Mouse (Mus musculus): ENCODE data around the gene Clec10a. TPM values are rescaled to one million over a fixed set of nuclear protein-coding genes. Genes with fewer than 3 reads are reported as not detected.

Gene Clec10a
- polyA plus RNA-seq, 1 experiment, result not detected

DNA sequence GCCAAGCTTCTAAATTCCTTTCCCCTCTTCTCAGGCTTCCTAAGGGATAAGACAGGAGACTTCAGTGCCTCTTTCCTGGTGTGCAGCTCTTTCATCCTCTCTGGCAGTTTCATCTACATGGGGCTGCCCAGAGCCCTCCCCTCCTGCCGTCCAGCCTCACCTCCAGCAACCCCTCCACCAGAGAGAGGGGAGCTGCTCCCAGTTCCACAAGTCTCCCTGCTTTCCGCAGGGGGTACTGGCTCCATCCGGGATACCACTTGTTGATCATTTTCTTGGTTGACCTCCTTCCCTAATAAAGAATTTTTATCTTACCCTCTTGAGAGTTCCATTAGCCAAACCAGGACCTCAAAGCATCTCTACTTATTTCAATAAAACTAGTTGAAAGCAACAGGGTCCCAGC, 60.1 kb downstream of the Clec10a start:
- Histone ChIP-seq H3K9me3 (replicated peaks; ENCODE audit: control insufficient read depth, insufficient read depth, low read length, poor library complexity, severe bottlenecking) (no peaks in the 10 kb centered on the region), H3K27me3 (ENCODE audit: control insufficient read depth, insufficient read depth, low read length, poor library complexity, severe bottlenecking) (no peaks in the 10 kb centered on the region), H3K36me3 (ENCODE audit: control insufficient read depth, insufficient read depth, low read length, poor library complexity, severe bottlenecking) (no peaks in the 10 kb centered on the region), H3K27ac (ENCODE audit: insufficient read depth, low read length) (no peak overlapping the region), H3K4me1 (ENCODE audit: control insufficient read depth, insufficient read depth, low read length) (no peaks in the 10 kb centered on the region), H3K4me3 (ENCODE audit: low read depth, low read length) (no peak overlapping the region), H3K9ac (ENCODE audit: low read depth, poor library complexity, severe bottlenecking) (no peak overlapping the region)
- TF ChIP-seq EP300 (IDR thresholded peaks at IDR 0.05; ENCODE audit: insufficient read depth, low read depth, low read length) (no peak), CTCF (IDR thresholded peaks at IDR 0.05; ENCODE audit: low read depth, low read length) (no peak), POLR2A (IDR thresholded peaks at IDR 0.05; ENCODE audit: insufficient read depth, low read length) (no peak)

DNA sequence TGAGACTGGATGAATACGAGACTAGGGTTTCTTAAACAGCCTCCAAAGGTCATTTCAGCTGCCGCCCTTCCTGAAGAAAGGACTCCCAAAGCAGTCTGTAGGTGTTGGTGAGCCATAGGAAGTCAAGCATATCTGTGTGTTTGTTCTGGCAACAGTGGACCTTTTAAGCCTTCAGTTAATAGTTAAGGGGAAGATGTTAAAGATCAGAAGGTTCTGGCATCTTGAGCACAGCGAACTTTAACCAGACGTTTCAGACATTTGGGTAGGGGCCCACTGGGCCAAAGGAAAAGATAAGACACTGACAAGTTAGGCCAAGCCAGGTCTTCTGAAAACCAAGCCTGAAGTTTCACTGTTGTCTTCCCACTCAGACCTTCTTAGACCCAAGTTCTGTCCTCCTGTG, 62.0 kb downstream of the Clec10a start:
- Histone ChIP-seq H3K4me1 (ENCODE audit: control insufficient read depth, insufficient read depth, low read length) (peaks cover 2% of the 10 kb centered on the region), H3K27me3 (ENCODE audit: control insufficient read depth, insufficient read depth, low read length, poor library complexity, severe bottlenecking) (no peaks in the 10 kb centered on the region), H3K36me3 (ENCODE audit: control insufficient read depth, insufficient read depth, low read length, poor library complexity, severe bottlenecking) (no peaks in the 10 kb centered on the region), H3K4me3 (ENCODE audit: low read depth, low read length) (no peak overlapping the region), H3K9ac (ENCODE audit: low read depth, poor library complexity, severe bottlenecking) (no peak overlapping the region), H3K27ac (ENCODE audit: insufficient read depth, low read length) (no peak overlapping the region), H3K9me3 (replicated peaks; ENCODE audit: control insufficient read depth, insufficient read depth, low read length, poor library complexity, severe bottlenecking) (no peaks in the 10 kb centered on the region)
- TF ChIP-seq EP300 (IDR thresholded peaks at IDR 0.05; ENCODE audit: insufficient read depth, low read depth, low read length) (no peak), CTCF (IDR thresholded peaks at IDR 0.05; ENCODE audit: low read depth, low read length) (no peak), POLR2A (IDR thresholded peaks at IDR 0.05; ENCODE audit: insufficient read depth, low read length) (no peak)

DNA sequence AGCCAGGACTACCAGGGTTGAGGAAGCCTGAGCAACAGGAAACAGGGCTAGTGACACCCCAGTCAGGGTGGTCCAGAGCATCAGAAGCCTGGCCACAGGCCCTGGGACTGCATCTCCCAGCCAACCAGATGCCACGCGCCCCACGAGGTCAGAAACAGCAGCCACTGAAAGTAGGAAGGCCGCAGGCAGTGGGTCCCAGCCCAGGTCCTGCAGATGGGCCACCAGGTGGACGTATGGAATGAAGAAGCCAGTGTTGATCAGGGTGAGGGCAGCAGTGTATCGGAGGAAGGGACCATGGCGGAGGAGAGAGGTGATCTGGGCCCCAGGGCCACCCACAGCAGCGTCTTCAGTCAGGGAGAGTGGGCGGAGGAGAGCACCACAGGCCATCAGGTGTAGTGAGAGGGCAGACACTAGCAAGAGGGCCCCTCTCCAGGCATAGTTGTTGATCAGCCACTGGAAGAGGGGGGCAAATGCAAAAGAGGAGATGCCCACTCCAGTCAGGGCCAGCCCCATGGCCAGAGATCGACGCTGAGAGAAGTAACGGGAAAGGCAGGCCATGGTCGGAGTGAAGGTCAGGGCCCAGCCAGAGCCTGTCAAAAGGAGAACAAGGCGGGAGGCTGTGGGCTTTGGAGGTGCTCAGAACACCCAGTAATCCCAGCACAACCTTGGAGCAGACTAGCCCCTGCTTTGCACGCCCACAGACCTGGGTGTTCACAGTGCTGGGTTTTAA, 62.9 kb downstream of the Clec10a start:
- Histone ChIP-seq H3K27ac (ENCODE audit: insufficient read depth, low read length) (no peak overlapping the region), H3K36me3 (ENCODE audit: control insufficient read depth, insufficient read depth, low read length, poor library complexity, severe bottlenecking) (0 out of 2 replicates have a peak, but pooled peaks cover 3% of the 10 kb centered on the region), H3K27me3 (ENCODE audit: control insufficient read depth, insufficient read depth, low read length, poor library complexity, severe bottlenecking) (no peaks in the 10 kb centered on the region), H3K9me3 (replicated peaks; ENCODE audit: control insufficient read depth, insufficient read depth, low read length, poor library complexity, severe bottlenecking) (no peaks in the 10 kb centered on the region), H3K4me1 (ENCODE audit: control insufficient read depth, insufficient read depth, low read length) (peaks cover 2% of the 10 kb centered on the region), H3K4me3 (ENCODE audit: low read depth, low read length) (no peak overlapping the region), H3K9ac (ENCODE audit: low read depth, poor library complexity, severe bottlenecking) (no peak overlapping the region)
- TF ChIP-seq CTCF (IDR thresholded peaks at IDR 0.05; ENCODE audit: low read depth, low read length) (no peak), EP300 (IDR thresholded peaks at IDR 0.05; ENCODE audit: insufficient read depth, low read depth, low read length) (no peak), POLR2A (IDR thresholded peaks at IDR 0.05; ENCODE audit: insufficient read depth, low read length) (no peak)

DNA sequence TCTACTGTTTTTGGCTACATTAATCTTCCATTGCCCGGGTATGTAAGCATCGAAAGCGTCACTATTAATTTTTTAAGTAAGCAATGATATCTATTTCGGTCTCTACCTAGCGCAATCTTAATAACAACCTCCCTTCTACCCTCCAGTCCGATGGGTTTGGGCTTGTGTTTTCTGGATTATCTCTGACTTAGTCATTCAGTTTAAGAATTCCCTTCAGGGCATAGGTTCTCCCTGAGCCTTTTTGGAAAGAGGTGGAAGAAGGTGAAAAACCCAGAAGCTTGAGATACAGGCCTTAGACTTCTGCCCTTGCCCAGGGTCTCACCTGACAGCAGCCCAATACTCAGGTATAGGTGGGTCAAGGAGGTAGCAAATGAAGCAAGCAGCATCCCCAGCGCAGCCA, 63.9 kb downstream of the Clec10a start:
- peak overlapping the region; percentile 59 for H3K4me3 ChIP-seq (ENCODE audit: low read depth, low read length)
- peaks cover 2% of the 10 kb centered on the region for H3K4me1 ChIP-seq (ENCODE audit: control insufficient read depth, insufficient read depth, low read length)
- TF ChIP-seq EP300 (IDR thresholded peaks at IDR 0.05; ENCODE audit: insufficient read depth, low read depth, low read length) (no peak), POLR2A (IDR thresholded peaks at IDR 0.05; ENCODE audit: insufficient read depth, low read length) (no peak), CTCF (IDR thresholded peaks at IDR 0.05; ENCODE audit: low read depth, low read length) (no peak)
- 0 out of 2 replicates have a peak, but pooled peaks cover 3% of the 10 kb centered on the region for H3K36me3 ChIP-seq (ENCODE audit: control insufficient read depth, insufficient read depth, low read length, poor library complexity, severe bottlenecking)
- H3K9me3 ChIP-seq (replicated peaks; ENCODE audit: control insufficient read depth, insufficient read depth, low read length, poor library complexity, severe bottlenecking), result no peaks in the 10 kb centered on the region
- peak overlapping the region; percentile 56 for H3K9ac ChIP-seq (ENCODE audit: low read depth, poor library complexity, severe bottlenecking)
- H3K27me3 ChIP-seq (ENCODE audit: control insufficient read depth, insufficient read depth, low read length, poor library complexity, severe bottlenecking), result no peaks in the 10 kb centered on the region
- peak overlapping the region; percentile 65; the same call in 1 of the 2 replicates for H3K27ac ChIP-seq (ENCODE audit: insufficient read depth, low read length)

DNA sequence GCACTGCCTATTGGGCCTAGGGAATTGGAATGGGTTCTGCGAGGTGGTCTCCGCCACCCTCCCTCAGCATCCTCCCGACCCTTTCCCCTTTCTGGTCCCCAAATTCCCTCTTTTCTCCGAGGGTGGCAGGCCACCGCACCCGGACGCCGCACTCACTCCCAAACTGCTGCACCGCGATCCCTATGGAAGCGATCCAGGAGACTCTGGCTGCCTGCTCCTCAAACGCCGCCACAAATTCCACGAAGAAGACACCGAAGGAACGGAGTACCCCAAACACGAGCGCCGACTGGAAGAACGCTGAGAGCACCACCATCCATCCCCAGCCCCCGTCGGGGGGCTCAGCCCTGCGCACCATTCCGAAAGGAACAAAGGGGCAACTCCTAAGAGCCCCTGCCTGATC, 64.3 kb downstream of the Clec10a start:
- H3K4me3 ChIP-seq (ENCODE audit: low read depth, low read length), result peak overlapping the region; percentile 59
- no peaks in the 10 kb centered on the region for H3K9me3 ChIP-seq (replicated peaks; ENCODE audit: control insufficient read depth, insufficient read depth, low read length, poor library complexity, severe bottlenecking)
- peak overlapping the region; percentile 65 for H3K27ac ChIP-seq (ENCODE audit: insufficient read depth, low read length)
- H3K9ac ChIP-seq (ENCODE audit: low read depth, poor library complexity, severe bottlenecking), result peak overlapping the region; percentile 56
- TF ChIP-seq POLR2A (IDR thresholded peaks at IDR 0.05; ENCODE audit: insufficient read depth, low read length), result no peak
- TF ChIP-seq CTCF (IDR thresholded peaks at IDR 0.05; ENCODE audit: low read depth, low read length), result no peak
- TF ChIP-seq EP300 (IDR thresholded peaks at IDR 0.05; ENCODE audit: insufficient read depth, low read depth, low read length), result no peak
- peaks cover 2% of the 10 kb centered on the region for H3K4me1 ChIP-seq (ENCODE audit: control insufficient read depth, insufficient read depth, low read length)
- H3K27me3 ChIP-seq (ENCODE audit: control insufficient read depth, insufficient read depth, low read length, poor library complexity, severe bottlenecking), result no peaks in the 10 kb centered on the region
- H3K36me3 ChIP-seq (ENCODE audit: control insufficient read depth, insufficient read depth, low read length, poor library complexity, severe bottlenecking), result 0 out of 2 replicates have a peak, but pooled peaks cover 3% of the 10 kb centered on the region

Other genes starting within 250 kb of the Clec10a start
- gene Gps2, start 242.3 kb upstream of the Clec10a start, polyA plus RNA-seq (2011; ENCODE audit: insufficient read depth, insufficient read length, low read depth, missing spikeins), result 23.9 and 24.4 TPM in 2 replicates
- 1,015 and 1,063 TPM in 2 replicates for gene Eif5a, start 234.2 kb upstream of the Clec10a start, polyA plus RNA-seq (2011; ENCODE audit: insufficient read depth, insufficient read length, low read depth, missing spikeins)
- gene Ybx2, start 220.4 kb upstream of the Clec10a start, polyA plus RNA-seq (2011; ENCODE audit: insufficient read depth, insufficient read length, low read depth, missing spikeins), result 55.2 and 57.2 TPM in 2 replicates
- 2.7 and 3.2 TPM in 2 replicates for gene Slc2a4, start 208.0 kb upstream of the Clec10a start, polyA plus RNA-seq (2011; ENCODE audit: insufficient read depth, insufficient read length, low read depth, missing spikeins)
- gene Cldn7, start 191.4 kb upstream of the Clec10a start, polyA plus RNA-seq (2011; ENCODE audit: insufficient read depth, insufficient read length, low read depth, missing spikeins), result 106 and 144 TPM in 2 replicates
- gene Ctdnep1, start 175.0 kb upstream of the Clec10a start, polyA plus RNA-seq (2011; ENCODE audit: insufficient read depth, insufficient read length, low read depth, missing spikeins), result 61.9 and 63.4 TPM in 2 replicates
- gene Elp5, start 173.7 kb upstream of the Clec10a start, polyA plus RNA-seq (2011; ENCODE audit: insufficient read depth, insufficient read length, low read depth, missing spikeins), result 77.6 and 80.1 TPM in 2 replicates
- gene Gabarap, start 165.1 kb upstream of the Clec10a start, polyA plus RNA-seq (2011; ENCODE audit: insufficient read depth, insufficient read length, low read depth, missing spikeins), result 141 and 144 TPM in 2 replicates
- gene Phf23, start 160.4 kb upstream of the Clec10a start, polyA plus RNA-seq (2011; ENCODE audit: insufficient read depth, insufficient read length, low read depth, missing spikeins), result 75.6 and 83.0 TPM in 2 replicates
- 60.1 and 63.3 TPM in 2 replicates for gene Dvl2, start 155.6 kb upstream of the Clec10a start, polyA plus RNA-seq (2011; ENCODE audit: insufficient read depth, insufficient read length, low read depth, missing spikeins)
- 17.1 and 19.8 TPM in 2 replicates for gene Acadvl, start 140.8 kb upstream of the Clec10a start, polyA plus RNA-seq (2011; ENCODE audit: insufficient read depth, insufficient read length, low read depth, missing spikeins)
- 17.1 and 25.7 TPM in 2 replicates for gene Dlg4, start 139.3 kb upstream of the Clec10a start, polyA plus RNA-seq (2011; ENCODE audit: insufficient read depth, insufficient read length, low read depth, missing spikeins)
- not detected in 2 replicates for gene Asgr1, start 102.1 kb upstream of the Clec10a start, polyA plus RNA-seq (2011; ENCODE audit: insufficient read depth, insufficient read length, low read depth, missing spikeins)
- gene Asgr2, start 63.6 kb upstream of the Clec10a start, polyA plus RNA-seq (2011; ENCODE audit: insufficient read depth, insufficient read length, low read depth, missing spikeins), result not detected in 2 replicates
- 0.37 and 0.43 TPM in 2 replicates for gene Mgl2, start 25.9 kb upstream of the Clec10a start, polyA plus RNA-seq (2011; ENCODE audit: insufficient read depth, insufficient read length, low read depth, missing spikeins)
- 2.0 and 3.5 TPM in 2 replicates for gene Slc16a11, start 56.6 kb downstream of the Clec10a start, polyA plus RNA-seq (2011; ENCODE audit: insufficient read depth, insufficient read length, low read depth, missing spikeins)
- gene Slc16a13, start 64.9 kb downstream of the Clec10a start, polyA plus RNA-seq (2011; ENCODE audit: insufficient read depth, insufficient read length, low read depth, missing spikeins), result 8.9 and 11.2 TPM in 2 replicates
- 4.1 TPM in 2 replicates for gene Bcl6b, start 73.6 kb downstream of the Clec10a start, polyA plus RNA-seq (2011; ENCODE audit: insufficient read depth, insufficient read length, low read depth, missing spikeins)
- gene 0610010K14Rik, start 81.7 kb downstream of the Clec10a start, polyA plus RNA-seq (2011; ENCODE audit: insufficient read depth, insufficient read length, low read depth, missing spikeins), result 108 and 126 TPM in 2 replicates
- 0.55 and 0.65 TPM in 2 replicates for gene Gm21988, start 83.6 kb downstream of the Clec10a start, polyA plus RNA-seq (2011; ENCODE audit: insufficient read depth, insufficient read length, low read depth, missing spikeins)
- gene Rnasek, start 83.6 kb downstream of the Clec10a start, polyA plus RNA-seq (2011; ENCODE audit: insufficient read depth, insufficient read length, low read depth, missing spikeins), result 88.5 and 97.8 TPM in 2 replicates
- 1.4 and 2.1 TPM in 2 replicates for gene Alox12, start 99.2 kb downstream of the Clec10a start, polyA plus RNA-seq (2011; ENCODE audit: insufficient read depth, insufficient read length, low read depth, missing spikeins)
- 0.58 TPM in 1 of 2 replicates, not detected in the other for gene Alox12e, start 166.4 kb downstream of the Clec10a start, polyA plus RNA-seq (2011; ENCODE audit: insufficient read depth, insufficient read length, low read depth, missing spikeins)
- gene Alox15, start 195.8 kb downstream of the Clec10a start, polyA plus RNA-seq (2011; ENCODE audit: insufficient read depth, insufficient read length, low read depth, missing spikeins), result 2.2 and 3.0 TPM in 2 replicates

Data from ES-Bruce4 (cell line).